Mouse (Mus musculus) cerebellum, adult 2 months (tissue): ENCODE data around the gene Dsn1.

Source experiments
- CTCF ChIP-seq: fragments of 200-500 bp; IDR thresholded peaks from 2 replicates; pipeline ENCODE4 v1.5.1; 2011; ENCODE audit warnings: low read depth, mild to moderate bottlenecking, control low read depth, low read length, moderate library complexity, borderline replicate concordance; ENCODE audit not compliant: insufficient read depth
- POLR2A ChIP-seq: fragments of 200-500 bp; IDR thresholded peaks from 2 replicates; pipeline ENCODE4 v1.6.1; 2011; ENCODE audit warnings: low read length, control low read depth, borderline replicate concordance; ENCODE audit not compliant: insufficient read depth

DNA sequence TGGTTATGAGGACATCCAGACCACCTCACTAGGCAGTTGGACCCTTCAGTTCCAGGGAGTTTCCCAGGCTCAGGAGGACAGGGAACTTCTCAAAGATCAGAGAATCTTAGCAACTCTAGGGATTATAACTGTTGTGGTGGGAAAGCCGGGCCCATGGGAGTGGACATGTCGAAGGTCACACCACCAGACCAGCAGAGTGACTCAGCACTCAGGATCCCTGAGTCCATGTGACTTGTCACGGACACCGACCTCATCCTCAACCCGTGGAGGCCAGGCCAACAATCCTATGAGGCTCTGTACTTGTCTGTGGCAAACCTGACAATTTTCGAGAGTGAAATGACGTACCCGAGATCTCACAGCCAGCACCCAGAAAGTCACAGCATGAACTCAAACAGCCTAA is 29.4 kb upstream of the Dsn1 start:
- TF ChIP-seq POLR2A = no peak
- TF ChIP-seq CTCF = no peak
